Mouse (Mus musculus): Measurements from ENCODE around the gene Tpgs1.
"Not testable (repeated sequence)": the region's sequence is repeated elsewhere in the genome, so short reads cannot be mapped to it uniquely, and the experiment has no call there.

The Tpgs1 gene

GRCm38 (mm10) chr10:79691986-79692548 is 22.9 kb downstream of the Tpgs1 start:
- no peak for DNase-seq (ENCODE audit: low spot score in 2 of 2)

GRCm38 (mm10) chr10:79693580-79694378 is 24.6 kb downstream of the Tpgs1 start:
- DNase-seq (ENCODE audit: low spot score in 2 of 2) = no peak

- DNase-seq (ENCODE audit: low spot score in 2 of 2) = no peak
Measured at GRCm38 (mm10) chr10:79694379-79694655, 25.1 kb downstream of the Tpgs1 start.

GRCm38 (mm10) chr10:79695231-79696128 is 26.3 kb downstream of the Tpgs1 start:
- DNase-seq (ENCODE audit: low spot score in 2 of 2) = peak in 1 of 2 experiments; percentile 80

GRCm38 (mm10) chr10:79696129-79696651 is 27.0 kb downstream of the Tpgs1 start:
- DNase-seq (ENCODE audit: low spot score in 2 of 2) = no peak

GRCm38 (mm10) chr10:79697916-79698315 is 28.7 kb downstream of the Tpgs1 start:
- peak in 1 of 2 experiments; percentile 60 for DNase-seq (ENCODE audit: low spot score in 2 of 2)

- no peak for DNase-seq (ENCODE audit: low spot score in 2 of 2)
Measured at GRCm38 (mm10) chr10:79698459-79698858, 29.3 kb downstream of the Tpgs1 start.

- DNase-seq (ENCODE audit: low spot score in 2 of 2) = no peak
Measured at GRCm38 (mm10) chr10:79700676-79701075, 31.5 kb downstream of the Tpgs1 start.

GRCm38 (mm10) chr10:79701443-79702129 is 32.4 kb downstream of the Tpgs1 start:
- peak in 1 of 2 experiments; percentile 43 for DNase-seq (ENCODE audit: low spot score in 2 of 2)

- DNase-seq (ENCODE audit: low spot score in 2 of 2) = not testable (repeated sequence)
Measured at GRCm38 (mm10) chr10:79702970-79703369, 33.8 kb downstream of the Tpgs1 start.

GRCm38 (mm10) chr10:79703541-79703940 is 34.4 kb downstream of the Tpgs1 start:
- no peak for DNase-seq (ENCODE audit: low spot score in 2 of 2)

- DNase-seq (ENCODE audit: low spot score in 2 of 2) = peak; percentile 99
Measured at GRCm38 (mm10) chr10:79704065-79704969, 35.1 kb downstream of the Tpgs1 start, which contains the start of gene Bsg. Gene Bsg (plus strand): TSS chr10:79704491.

- no peak for DNase-seq (ENCODE audit: low spot score in 2 of 2)
Measured at GRCm38 (mm10) chr10:79704970-79705360, 35.8 kb downstream of the Tpgs1 start.

GRCm38 (mm10) chr10:79705951-79706350 is 36.8 kb downstream of the Tpgs1 start:
- no peak for DNase-seq (ENCODE audit: low spot score in 2 of 2)

- DNase-seq (ENCODE audit: low spot score in 2 of 2) = no peak
Measured at GRCm38 (mm10) chr10:79706406-79707094, 37.4 kb downstream of the Tpgs1 start.

GRCm38 (mm10) chr10:79707162-79707561 is 38.0 kb downstream of the Tpgs1 start:
- DNase-seq (ENCODE audit: low spot score in 2 of 2) = no peak

GRCm38 (mm10) chr10:79707759-79708158 is 38.6 kb downstream of the Tpgs1 start:
- DNase-seq (ENCODE audit: low spot score in 2 of 2) = no peak

- DNase-seq (ENCODE audit: low spot score in 2 of 2) = no peak
Measured at GRCm38 (mm10) chr10:79708668-79709067, 39.5 kb downstream of the Tpgs1 start.

GRCm38 (mm10) chr10:79709307-79709706 is 40.1 kb downstream of the Tpgs1 start:
- DNase-seq (ENCODE audit: low spot score in 2 of 2) = no peak

GRCm38 (mm10) chr10:79712029-79712428 is 42.9 kb downstream of the Tpgs1 start:
- no peak for DNase-seq (ENCODE audit: low spot score in 2 of 2)

Measured in right cerebral cortex, postnatal 10 days (tissue).